Mouse (Mus musculus): Measurements from ENCODE around the gene Zglp1. TPM values are rescaled to one million over a fixed set of nuclear protein-coding genes. Genes with fewer than 3 reads are reported as not detected.
A peak's percentile ranks its signal among the peaks of the same experiment; 100 is the strongest.

The Zglp1 gene
- total RNA-seq, 1 experiment, result 1.3 TPM

DNA sequence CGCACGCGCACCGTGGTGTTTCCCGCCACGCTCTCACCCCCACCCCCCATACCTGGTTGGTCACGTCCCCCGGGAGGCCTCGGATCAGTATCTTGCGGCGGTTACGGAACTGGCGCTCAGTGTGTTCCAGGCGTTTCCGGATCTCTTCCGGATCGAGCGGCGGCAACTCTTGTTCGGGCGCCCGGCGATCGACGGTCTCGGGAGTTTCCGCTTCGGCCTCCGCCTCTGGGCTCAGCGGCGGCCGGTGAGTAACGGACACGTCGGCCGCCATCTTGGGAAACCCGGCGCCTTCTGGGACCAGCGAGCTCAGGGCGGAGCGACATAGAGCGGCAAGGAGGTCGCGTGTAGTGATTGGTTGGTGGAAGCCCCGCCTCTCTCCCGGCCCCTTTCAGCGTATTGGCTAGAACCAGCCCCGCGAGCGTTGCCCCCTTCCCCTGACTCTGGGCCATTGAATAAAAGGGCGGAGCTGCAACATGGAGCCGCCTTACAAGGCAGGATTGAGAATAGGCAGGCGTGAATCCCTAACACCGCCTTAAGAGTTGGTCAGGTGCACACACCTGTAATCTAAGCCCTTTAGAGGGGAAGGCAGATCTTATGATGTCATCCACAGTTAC is 24.9 kb upstream of the Zglp1 start, which contains the start of the genes Gm38431 and Raver1:
Gm38431 (minus strand) TSS at position 291 of the 614 bp plus-strand sequence.
Raver1 (minus strand) TSS at position 302 of the 614 bp plus-strand sequence.
- in situ Hi-C loops (cut with MboI; ENCODE audit: low sequenced_read_pairs in 2 of 2, unreplicated experiment in 2 of 2), result no loop called here
- peaks cover 35% of the 10 kb centered on the region for H3K36me3 ChIP-seq (ENCODE audit: control insufficient read depth, insufficient read depth, low read length, poor library complexity, severe bottlenecking)

DNA sequence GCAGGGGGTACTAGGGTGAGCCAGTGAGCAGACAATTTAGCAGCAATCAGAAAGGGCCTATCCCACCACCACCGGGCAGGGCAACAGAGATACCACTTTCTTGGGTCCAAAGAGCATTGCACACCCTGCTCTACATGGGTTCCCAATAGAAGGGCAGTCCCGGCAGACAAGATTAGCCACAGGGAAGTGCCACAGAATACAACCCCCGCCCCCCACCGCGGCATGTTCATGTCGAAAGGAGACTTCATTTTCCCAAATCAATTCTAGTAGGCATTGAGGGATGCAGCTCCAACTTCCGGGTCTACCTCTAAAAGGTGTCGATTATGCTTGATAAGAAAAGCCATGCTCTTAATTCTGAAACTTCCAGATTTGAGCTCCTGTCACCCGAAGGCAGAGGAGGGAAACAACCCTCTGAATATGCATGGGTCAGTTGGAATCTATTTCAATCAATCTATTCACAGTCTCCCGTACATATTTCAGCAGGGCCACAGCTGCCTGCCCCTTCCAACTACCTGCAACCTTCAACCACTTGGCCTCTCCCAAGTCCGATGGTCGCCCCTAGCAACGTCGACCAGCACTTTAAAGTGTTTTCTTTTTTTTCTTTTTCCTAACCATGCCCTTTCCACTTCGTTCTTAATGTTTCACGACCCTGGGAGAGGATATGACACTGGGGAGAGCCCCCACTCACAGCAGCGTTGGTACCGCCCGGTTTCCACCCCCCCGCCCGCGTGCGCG is 24.2 kb upstream of the Zglp1 start:
- Histone ChIP-seq H3K9me3 (ENCODE audit: control insufficient read depth, insufficient read depth, low read depth, low read length) (no peaks in the 10 kb centered on the region), H3K4me1 (ENCODE audit: control insufficient read depth in 2 of 2, insufficient read depth in 2 of 2, low read length in 2 of 2, poor library complexity in 1 of 2) (peaks cover 2 to 6% of the 10 kb centered on the region in 2 experiments; a peak in 3 of 4 replicates), H3K9ac (ENCODE audit: insufficient read depth, low read depth, low read length, poor library complexity, severe bottlenecking) (peak overlapping the region; percentile 98), H3K27ac (ENCODE audit: insufficient read depth, low read depth, low read length, poor library complexity, severe bottlenecking) (peak overlapping the region; percentile 96), H3K36me3 (ENCODE audit: control insufficient read depth, insufficient read depth, low read length, poor library complexity, severe bottlenecking) (peaks cover 41% of the 10 kb centered on the region), H3K4me3 (ENCODE audit: insufficient read depth in 1 of 2, low read depth in 1 of 2, low read length in 2 of 2, poor library complexity in 1 of 2, severe bottlenecking in 1 of 2) (peak overlapping the region; percentile 87 to 93)
- in situ Hi-C loops (cut with MboI; ENCODE audit: low sequenced_read_pairs in 2 of 2, unreplicated experiment in 2 of 2), result no loop called here
- DNase-seq (ENCODE audit: low read depth, low spot score), result no peak
- TF ChIP-seq ZNF384 (IDR thresholded peaks at IDR 0.05; ENCODE audit: low read depth, low read length) (0 out of 2 replicates have a peak, but pooled peaks have one; percentile 13), ZC3H11A (IDR thresholded peaks at IDR 0.05; ENCODE audit: borderline replicate concordance, low read depth, low read length) (no peak)

More for the DNA sequence above, 24.9 kb upstream of the Zglp1 start, which contains the start of the genes Gm38431 and Raver1:
- Histone ChIP-seq H3K4me3 (ENCODE audit: insufficient read depth in 1 of 2, low read depth in 1 of 2, low read length in 2 of 2, poor library complexity in 1 of 2, severe bottlenecking in 1 of 2) (peak within 1 kb of the TSS; percentile 87 to 93), H3K9me3 (ENCODE audit: control insufficient read depth, insufficient read depth, low read depth, low read length) (no peaks in the 10 kb centered on the region), H3K9ac (ENCODE audit: insufficient read depth, low read depth, low read length, poor library complexity, severe bottlenecking) (peak within 1 kb of the TSS; percentile 98), H3K27ac (ENCODE audit: insufficient read depth, low read depth, low read length, poor library complexity, severe bottlenecking) (peak within 1 kb of the TSS; percentile 96), H3K4me1 (ENCODE audit: control insufficient read depth in 2 of 2, insufficient read depth in 2 of 2, low read length in 2 of 2, poor library complexity in 1 of 2) (peaks cover 2 to 6% of the 10 kb centered on the region in 2 experiments; a peak in 3 of 4 replicates)
- TF ChIP-seq CHD2 (IDR thresholded peaks at IDR 0.05; ENCODE audit: low read depth, low read length) (peak; percentile 82), HCFC1 (IDR thresholded peaks at IDR 0.05; ENCODE audit: borderline replicate concordance, insufficient read depth, low read length) (peak; percentile 73; the same call in 1 of the 2 replicates), MAFK (IDR thresholded peaks at IDR 0.05; ENCODE audit: insufficient read depth, low read depth, low read length) (no peak)
- peak; percentile 99 for DNase-seq (ENCODE audit: low read depth, low spot score)

DNA sequence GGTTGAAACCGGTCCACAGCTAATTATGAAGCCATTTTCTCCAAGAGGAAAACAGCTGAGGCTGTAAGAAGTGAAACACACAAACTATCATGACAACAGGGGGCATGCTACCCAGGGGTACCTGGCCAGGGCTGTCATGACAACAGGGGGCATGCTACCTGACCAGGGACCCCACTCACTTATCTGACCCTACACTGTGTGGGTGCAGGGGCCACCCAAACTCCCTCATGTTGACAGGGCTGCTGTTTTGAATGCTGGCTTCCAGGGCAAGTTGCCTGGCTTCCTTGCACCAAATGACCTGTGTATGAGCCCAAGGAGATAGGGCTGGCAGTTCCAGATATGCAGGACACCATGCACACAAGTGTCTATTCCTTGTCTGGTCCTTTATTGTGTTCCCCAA is 23.6 kb upstream of the Zglp1 start:
- Histone ChIP-seq H3K9ac (ENCODE audit: insufficient read depth, low read depth, low read length, poor library complexity, severe bottlenecking) (peak overlapping the region; percentile 98; the same call in 1 of the 2 replicates), H3K36me3 (ENCODE audit: control insufficient read depth, insufficient read depth, low read length, poor library complexity, severe bottlenecking) (peaks cover 46% of the 10 kb centered on the region), H3K27ac (ENCODE audit: insufficient read depth, low read depth, low read length, poor library complexity, severe bottlenecking) (no peak overlapping the region), H3K9me3 (ENCODE audit: control insufficient read depth, insufficient read depth, low read depth, low read length) (no peaks in the 10 kb centered on the region), H3K4me1 (ENCODE audit: control insufficient read depth in 2 of 2, insufficient read depth in 2 of 2, low read length in 2 of 2, poor library complexity in 1 of 2) (peaks cover 2 to 4% of the 10 kb centered on the region in 2 experiments; a peak in 3 of 4 replicates), H3K4me3 (ENCODE audit: insufficient read depth in 1 of 2, low read depth in 1 of 2, low read length in 2 of 2, poor library complexity in 1 of 2, severe bottlenecking in 1 of 2) (peak overlapping the region; percentile 87 to 93)
- in situ Hi-C loops (cut with MboI; ENCODE audit: low sequenced_read_pairs in 2 of 2, unreplicated experiment in 2 of 2), result no loop called here
- TF ChIP-seq ZNF384 (IDR thresholded peaks at IDR 0.05; ENCODE audit: low read depth, low read length), result no peak
- TF ChIP-seq MAFK (IDR thresholded peaks at IDR 0.05; ENCODE audit: insufficient read depth, low read depth, low read length), result no peak
- TF ChIP-seq ZC3H11A (IDR thresholded peaks at IDR 0.05; ENCODE audit: borderline replicate concordance, low read depth, low read length), result no peak
- TF ChIP-seq HCFC1 (IDR thresholded peaks at IDR 0.05; ENCODE audit: borderline replicate concordance, insufficient read depth, low read length), result no peak
- no peak for TF ChIP-seq CHD2 (IDR thresholded peaks at IDR 0.05; ENCODE audit: low read depth, low read length)
- DNase-seq (ENCODE audit: low read depth, low spot score), result no peak

DNA sequence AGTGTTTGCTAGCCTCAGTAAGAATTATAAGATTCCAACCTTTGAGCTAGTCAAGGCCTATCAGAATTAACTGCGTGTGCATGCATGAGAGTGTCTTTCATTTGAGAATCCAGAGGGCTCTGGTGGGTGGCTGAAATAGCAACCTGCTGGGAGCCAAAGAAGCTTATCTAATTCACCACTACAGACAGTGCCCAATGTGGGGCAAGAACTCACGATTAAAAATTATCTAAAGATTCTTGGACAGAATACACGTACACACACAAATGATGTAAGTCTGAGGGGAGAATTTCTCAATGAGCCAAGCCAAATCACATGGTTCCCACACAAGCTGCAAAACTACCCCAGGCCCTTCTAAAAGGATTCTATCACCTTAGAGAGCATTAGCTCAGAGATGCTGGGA is 16.4 kb upstream of the Zglp1 start:
- H3K27ac ChIP-seq (ENCODE audit: insufficient read depth, low read depth, low read length, poor library complexity, severe bottlenecking), result no peak overlapping the region
- no peak overlapping the region for H3K9ac ChIP-seq (ENCODE audit: insufficient read depth, low read depth, low read length, poor library complexity, severe bottlenecking)
- no peak for DNase-seq (ENCODE audit: low read depth, low spot score)
- TF ChIP-seq MAFK (IDR thresholded peaks at IDR 0.05; ENCODE audit: insufficient read depth, low read depth, low read length), result no peak
- TF ChIP-seq ZC3H11A (IDR thresholded peaks at IDR 0.05; ENCODE audit: borderline replicate concordance, low read depth, low read length), result no peak
- TF ChIP-seq ZNF384 (IDR thresholded peaks at IDR 0.05; ENCODE audit: low read depth, low read length), result no peak
- no peak for TF ChIP-seq CHD2 (IDR thresholded peaks at IDR 0.05; ENCODE audit: low read depth, low read length)
- TF ChIP-seq HCFC1 (IDR thresholded peaks at IDR 0.05; ENCODE audit: borderline replicate concordance, insufficient read depth, low read length), result no peak
- H3K36me3 ChIP-seq (ENCODE audit: control insufficient read depth, insufficient read depth, low read length, poor library complexity, severe bottlenecking), result peaks cover 71% of the 10 kb centered on the region
- H3K9me3 ChIP-seq (ENCODE audit: control insufficient read depth, insufficient read depth, low read depth, low read length), result no peaks in the 10 kb centered on the region
- in situ Hi-C loops (cut with MboI; ENCODE audit: low sequenced_read_pairs in 2 of 2, unreplicated experiment in 2 of 2), result no loop called here
- H3K4me1 ChIP-seq (ENCODE audit: control insufficient read depth in 2 of 2, insufficient read depth in 2 of 2, low read length in 2 of 2, poor library complexity in 1 of 2), result no peaks in the 10 kb centered on the region
- no peak overlapping the region for H3K4me3 ChIP-seq (ENCODE audit: insufficient read depth in 1 of 2, low read depth in 1 of 2, low read length in 2 of 2, poor library complexity in 1 of 2, severe bottlenecking in 1 of 2)
